Mouse (Mus musculus) activated CD4-positive, CD25-positive, alpha-beta regulatory T cell, adult 9 weeks (primary cell): ENCODE results near the gene Emd. TPM values are rescaled to one million over a fixed set of nuclear protein-coding genes. Genes with fewer than 3 reads are reported as not detected.

Experiments
- polyA plus RNA-seq: library from polyadenylated mRNA; unstranded; fragments of 100-300 nt; shearing (Covaris generic); gene quantifications from one replicate; pipeline ENCODE4 v1.2.1, GENCODE M21; 2017

Emd gene
- polyA plus RNA-seq = 67.6 TPM

GRCm38 (mm10) chrX:74254153-74254887 is at the start of gene Emd:
TSS of gene Emd (plus strand) at chrX:74254687.

GRCm38 (mm10) chrX:74249615-74250014 is 4.9 kb upstream of the Emd start, which contains the start of gene Flna:
TSS of gene Flna (minus strand) at chrX:74249820.

DNA sequence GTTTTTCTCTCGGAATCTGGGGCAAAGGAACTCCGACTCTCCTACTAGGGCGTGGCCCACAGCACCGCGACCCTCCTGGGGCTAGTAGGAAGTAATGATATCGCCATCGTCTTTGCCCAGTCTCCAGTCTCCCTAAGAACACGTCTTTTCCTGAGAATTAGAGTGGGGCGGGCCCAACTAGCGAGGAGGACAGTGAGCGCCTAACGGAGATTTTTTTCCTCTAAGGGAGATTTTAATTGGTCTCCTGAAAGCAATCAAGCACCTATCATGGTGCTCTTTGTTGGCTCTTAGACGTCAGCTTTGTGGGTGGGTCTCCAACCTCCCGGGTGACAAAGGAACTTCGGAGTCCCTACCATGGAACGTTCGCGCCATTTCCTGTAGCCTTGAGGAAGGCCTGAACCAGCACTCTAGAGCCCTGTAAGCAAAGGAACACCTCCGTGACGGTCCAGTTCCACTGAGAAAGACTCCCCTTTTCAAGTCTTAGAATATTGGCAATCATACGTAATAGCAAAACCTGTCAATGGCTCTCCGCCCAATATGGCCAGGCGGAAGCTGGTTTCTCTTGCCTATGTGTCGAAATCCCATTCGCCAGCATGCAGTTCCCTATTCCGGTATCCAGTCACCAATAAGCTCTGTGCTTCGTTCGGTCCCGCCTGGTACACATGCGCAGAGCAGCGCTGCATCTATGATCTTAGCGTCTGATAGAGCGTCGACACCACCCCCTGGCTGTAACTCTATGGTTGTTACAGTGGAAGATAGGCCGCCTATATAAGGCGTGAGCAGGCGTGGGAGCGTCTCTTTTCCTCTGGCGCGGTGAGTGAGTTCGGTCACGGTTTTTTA is 15.8 kb downstream of the Emd start, which contains the start of gene Rpl10:
Gene Rpl10 (plus strand): TSS at position 751 of the 840 bp plus-strand sequence.

GRCm38 (mm10) chrX:74281732-74282394 is 27.4 kb downstream of the Emd start, which contains the start of the genes Taz and Dnase1l1:
TSS of gene Taz (plus strand) at chrX:74281912.
TSS of gene Dnase1l1 (minus strand) at chrX:74282337.

GRCm38 (mm10) chrX:74296538-74297448 is 42.3 kb downstream of the Emd start, which contains the start of gene Atp6ap1:
TSS of gene Atp6ap1 (plus strand) at chrX:74297097.

DNA sequence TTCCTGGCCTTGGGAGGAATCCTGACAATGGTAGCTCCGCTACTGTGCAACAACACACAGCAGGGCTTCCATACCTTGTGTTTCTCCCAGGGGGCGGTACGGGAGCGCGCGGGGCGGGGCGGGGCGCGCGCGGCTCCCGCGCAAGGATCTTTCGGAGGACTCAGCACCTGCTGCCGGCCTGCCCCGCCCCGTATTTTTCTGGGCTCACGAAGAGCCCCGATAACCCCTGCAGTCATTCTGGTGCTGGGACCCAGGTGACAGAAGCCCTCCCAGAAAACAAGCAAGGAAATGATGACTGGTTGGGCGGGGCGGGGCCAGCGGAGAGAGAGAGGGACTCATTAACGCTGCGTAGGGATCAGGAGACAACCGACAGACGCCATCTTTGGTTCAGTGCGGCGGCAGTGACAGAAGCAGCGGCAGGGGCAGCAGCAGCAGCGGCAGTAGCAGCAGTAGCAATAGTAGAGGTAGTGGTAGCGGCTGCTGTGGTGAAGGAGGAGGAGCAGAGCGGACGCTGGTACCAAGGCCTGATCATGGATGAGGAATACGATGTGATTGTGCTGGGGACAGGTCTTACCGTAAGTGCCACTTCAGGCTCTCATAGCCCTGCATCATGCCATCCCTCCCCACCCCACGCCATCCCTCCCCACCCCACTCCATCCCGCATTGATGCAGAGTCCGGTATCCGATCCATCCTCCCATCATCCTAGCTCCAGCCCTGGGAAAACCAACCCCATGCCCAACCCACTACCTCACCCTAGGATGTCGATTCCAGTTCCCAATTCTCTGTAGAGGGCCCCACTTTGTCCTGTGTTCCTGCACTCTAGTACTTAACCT is 50.6 kb downstream of the Emd start, which contains the start of gene Gdi1:
Gene Gdi1 (plus strand): TSS at position 132 of the 834 bp plus-strand sequence.

Other genes with a start within 250 kb of the Emd start
- 28.9 TPM for gene Irak1, start 230.8 kb upstream of the Emd start, polyA plus RNA-seq
- gene Opn1mw, start 127.2 kb upstream of the Emd start, polyA plus RNA-seq = not detected
- gene Mecp2, start 119.3 kb upstream of the Emd start, polyA plus RNA-seq = 39.4 TPM
- gene Tex28, start 86.8 kb upstream of the Emd start, polyA plus RNA-seq = not detected
- 1.7 TPM for gene Tktl1, start 77.4 kb upstream of the Emd start, polyA plus RNA-seq
- 396 TPM for gene Flna, start 4.9 kb upstream of the Emd start, polyA plus RNA-seq
- gene Rpl10, start 16.1 kb downstream of the Emd start, polyA plus RNA-seq = 80.4 TPM
- 138 TPM for gene Taz, start 27.2 kb downstream of the Emd start, polyA plus RNA-seq
- gene Dnase1l1, start 27.6 kb downstream of the Emd start, polyA plus RNA-seq = 26.5 TPM
- gene Atp6ap1, start 42.4 kb downstream of the Emd start, polyA plus RNA-seq = 177 TPM
- 297 TPM for gene Gdi1, start 50.3 kb downstream of the Emd start, polyA plus RNA-seq
- gene Fam50a, start 58.3 kb downstream of the Emd start, polyA plus RNA-seq = 47.3 TPM
- 6.3 TPM for gene Plxna3, start 74.4 kb downstream of the Emd start, polyA plus RNA-seq
- gene Lage3, start 98.9 kb downstream of the Emd start, polyA plus RNA-seq = 53.3 TPM
- gene Ubl4a, start 118.5 kb downstream of the Emd start, polyA plus RNA-seq = 68.2 TPM
- 43.9 TPM for gene Slc10a3, start 118.7 kb downstream of the Emd start, polyA plus RNA-seq
- 43.8 TPM for gene Fam3a, start 138.6 kb downstream of the Emd start, polyA plus RNA-seq
- gene Ikbkg, start 138.6 kb downstream of the Emd start, polyA plus RNA-seq = 61.0 TPM
- 64.7 TPM for gene G6pdx, start 174.5 kb downstream of the Emd start, polyA plus RNA-seq
- not detected for gene Gm6880, start 226.7 kb downstream of the Emd start, polyA plus RNA-seq